Mouse (Mus musculus): ENCODE data around the gene Ccr8. TPM values are rescaled to one million over a fixed set of nuclear protein-coding genes. Genes with fewer than 3 reads are reported as not detected.
A peak's percentile ranks its signal among the peaks of the same experiment; 100 is the strongest.

The Ccr8 gene
- polyA plus RNA-seq, 1 experiment from 2014 or later = not detected

DNA sequence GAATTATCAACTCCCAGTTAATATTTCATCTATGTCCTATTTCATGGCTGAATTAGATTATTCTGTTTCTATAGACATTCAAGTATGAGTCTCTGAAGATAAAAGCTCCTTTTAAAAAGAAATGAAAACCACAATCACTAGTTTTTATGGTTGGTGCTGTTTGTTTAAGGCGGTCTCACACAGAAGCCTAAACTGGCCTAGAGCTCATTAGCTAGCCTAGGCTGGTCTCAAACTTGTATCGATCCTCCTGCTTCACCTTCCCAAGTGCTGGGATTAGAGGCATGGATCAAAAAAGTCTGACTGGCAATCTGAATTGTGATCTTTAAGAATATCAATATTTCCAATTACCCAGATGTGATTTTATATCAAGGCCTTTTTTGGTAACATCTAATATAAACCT is 24.3 kb upstream of the Ccr8 start:
- no peaks in the 10 kb centered on the region for H3K4me1 ChIP-seq (ENCODE audit: control insufficient read depth, insufficient read depth, low read length)
- H3K4me2 ChIP-seq (ENCODE audit: low read depth, low read length) = no peak overlapping the region
- H3K36me3 ChIP-seq (replicated peaks; ENCODE audit: control insufficient read depth, insufficient read depth, low read depth, low read length) = no peaks in the 10 kb centered on the region
- DNase-seq (ENCODE audit: low spot score) = no peak
- no peaks in the 10 kb centered on the region for H3K27me3 ChIP-seq (ENCODE audit: control insufficient read depth, insufficient read depth, low read length)
- no peak overlapping the region for H3K4me3 ChIP-seq (ENCODE audit: low read depth, low read length)
- H3K9ac ChIP-seq (replicated peaks; ENCODE audit: low read length) = no peak overlapping the region
- ATAC-seq (replicated peaks; ENCODE audit: insufficient number of reproducible peaks, low FRiP score, low TSS enrichment, low read depth) = no peak
- no peak overlapping the region for H3K27ac ChIP-seq (replicated peaks; ENCODE audit: low read depth, low read length)
- 91% methylated on average over 2 of the region's 2 CpGs for WGBS
- no peaks in the 10 kb centered on the region for H3K9me3 ChIP-seq (replicated peaks; ENCODE audit: control insufficient read depth, low read length)

- Histone ChIP-seq H3K9me3 (replicated peaks; ENCODE audit: control insufficient read depth, low read length) (no peaks in the 10 kb centered on the region), H3K4me3 (ENCODE audit: low read depth, low read length) (no peak overlapping the region), H3K27me3 (ENCODE audit: control insufficient read depth, insufficient read depth, low read length) (no peaks in the 10 kb centered on the region), H3K27ac (replicated peaks; ENCODE audit: low read depth, low read length) (no peak overlapping the region), H3K4me1 (ENCODE audit: control insufficient read depth, insufficient read depth, low read length) (no peaks in the 10 kb centered on the region), H3K9ac (replicated peaks; ENCODE audit: low read length) (no peak overlapping the region), H3K36me3 (replicated peaks; ENCODE audit: control insufficient read depth, insufficient read depth, low read depth, low read length) (no peaks in the 10 kb centered on the region), H3K4me2 (ENCODE audit: low read depth, low read length) (no peak overlapping the region)
- 62% methylated on average over 10 of the region's 10 CpGs for WGBS
- no peak for ATAC-seq (replicated peaks; ENCODE audit: insufficient number of reproducible peaks, low FRiP score, low TSS enrichment, low read depth)
- DNase-seq (ENCODE audit: low spot score) = no peak
Observed at GRCm38 (mm10) chr9:120068047-120068446, 23.9 kb upstream of the Ccr8 start.

DNA sequence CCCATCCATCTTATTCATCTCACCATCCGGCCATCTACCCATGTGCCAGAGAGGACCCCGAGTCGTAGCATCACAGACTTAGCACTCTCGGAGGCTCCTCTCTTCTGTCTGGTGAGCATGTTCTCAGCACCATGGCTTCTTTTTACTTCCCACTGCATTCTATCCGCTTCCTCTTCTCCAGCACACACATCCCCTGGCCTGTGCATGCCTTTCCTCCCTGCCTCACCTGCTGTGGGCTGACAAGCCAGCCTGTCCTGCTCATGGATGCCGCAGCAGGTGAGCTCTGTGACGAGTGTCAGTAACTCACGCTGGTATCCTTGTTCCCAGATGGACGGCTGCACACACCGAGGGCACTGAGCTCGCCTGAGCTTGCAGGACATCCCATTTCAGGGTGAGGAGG is 22.1 kb upstream of the Ccr8 start, which contains the start of gene Cx3cr1:
Cx3cr1 (minus strand) TSS at position 101 of the 400 bp plus-strand sequence.
- DNase-seq (ENCODE audit: low spot score) = no peak
- no peaks in the 10 kb centered on the region for H3K36me3 ChIP-seq (replicated peaks; ENCODE audit: control insufficient read depth, insufficient read depth, low read depth, low read length)
- no peaks in the 10 kb centered on the region for H3K4me1 ChIP-seq (ENCODE audit: control insufficient read depth, insufficient read depth, low read length)
- no peaks in the 10 kb centered on the region for H3K27me3 ChIP-seq (ENCODE audit: control insufficient read depth, insufficient read depth, low read length)
- no peak for ATAC-seq (replicated peaks; ENCODE audit: insufficient number of reproducible peaks, low FRiP score, low TSS enrichment, low read depth)
- WGBS = 83% methylated on average over 11 of the region's 11 CpGs
- no peak within 1 kb of the TSS for H3K4me3 ChIP-seq (ENCODE audit: low read depth, low read length)
- no peak within 1 kb of the TSS for H3K27ac ChIP-seq (replicated peaks; ENCODE audit: low read depth, low read length)
- no peak within 1 kb of the TSS for H3K9ac ChIP-seq (replicated peaks; ENCODE audit: low read length)
- no peak within 1 kb of the TSS for H3K4me2 ChIP-seq (ENCODE audit: low read depth, low read length)
- no peaks in the 10 kb centered on the region for H3K9me3 ChIP-seq (replicated peaks; ENCODE audit: control insufficient read depth, low read length)

DNA sequence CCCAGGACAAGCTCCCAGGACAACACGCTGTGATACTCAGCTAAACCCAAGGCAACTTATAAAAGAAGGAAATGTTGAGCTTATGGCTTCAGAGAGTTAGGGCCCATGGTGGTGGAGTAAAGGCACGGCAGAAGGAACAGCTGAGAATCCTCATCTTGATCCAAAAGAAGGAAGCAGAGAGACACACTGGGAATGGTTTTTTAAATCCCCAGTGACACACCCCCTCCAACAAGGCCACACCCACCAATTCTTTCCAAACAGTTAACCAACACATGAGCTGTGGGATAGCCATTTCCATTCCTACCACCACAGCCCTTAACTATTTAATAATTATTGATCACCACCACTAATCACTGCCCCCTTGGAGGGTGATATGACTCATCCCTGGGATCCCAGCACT is 20.7 kb upstream of the Ccr8 start:
- ATAC-seq (replicated peaks; ENCODE audit: insufficient number of reproducible peaks, low FRiP score, low TSS enrichment, low read depth) (no peak), DNase-seq (ENCODE audit: low spot score) (no peak)
- no peaks in the 10 kb centered on the region for H3K4me1 ChIP-seq (ENCODE audit: control insufficient read depth, insufficient read depth, low read length)
- H3K9ac ChIP-seq (replicated peaks; ENCODE audit: low read length) = no peak overlapping the region
- H3K27ac ChIP-seq (replicated peaks; ENCODE audit: low read depth, low read length) = no peak overlapping the region
- H3K36me3 ChIP-seq (replicated peaks; ENCODE audit: control insufficient read depth, insufficient read depth, low read depth, low read length) = no peaks in the 10 kb centered on the region
- WGBS = 77% methylated on average over 2 of the region's 2 CpGs
- H3K4me3 ChIP-seq (ENCODE audit: low read depth, low read length) = no peak overlapping the region
- no peaks in the 10 kb centered on the region for H3K9me3 ChIP-seq (replicated peaks; ENCODE audit: control insufficient read depth, low read length)
- no peak overlapping the region for H3K4me2 ChIP-seq (ENCODE audit: low read depth, low read length)
- no peaks in the 10 kb centered on the region for H3K27me3 ChIP-seq (ENCODE audit: control insufficient read depth, insufficient read depth, low read length)

- Histone ChIP-seq H3K27me3 (ENCODE audit: control insufficient read depth, insufficient read depth, low read length) (no peaks in the 10 kb centered on the region), H3K36me3 (replicated peaks; ENCODE audit: control insufficient read depth, insufficient read depth, low read depth, low read length) (no peaks in the 10 kb centered on the region), H3K4me2 (ENCODE audit: low read depth, low read length) (no peak overlapping the region), H3K9ac (replicated peaks; ENCODE audit: low read length) (no peak overlapping the region), H3K4me3 (ENCODE audit: low read depth, low read length) (no peak overlapping the region), H3K27ac (replicated peaks; ENCODE audit: low read depth, low read length) (no peak overlapping the region), H3K9me3 (replicated peaks; ENCODE audit: control insufficient read depth, low read length) (no peaks in the 10 kb centered on the region), H3K4me1 (ENCODE audit: control insufficient read depth, insufficient read depth, low read length) (no peaks in the 10 kb centered on the region)
- DNase-seq (ENCODE audit: low spot score) = peak; percentile 84
- 0 out of 2 replicates have a peak, but pooled peaks have one; percentile 52 for ATAC-seq (replicated peaks; ENCODE audit: insufficient number of reproducible peaks, low FRiP score, low TSS enrichment, low read depth)
- WGBS = 27% methylated on average over 3 of the region's 3 CpGs
Observed at GRCm38 (mm10) chr9:120073169-120073568, 18.7 kb upstream of the Ccr8 start.

GRCm38 (mm10) chr9:120074516-120074915 is 17.4 kb upstream of the Ccr8 start:
- H3K9me3 ChIP-seq (replicated peaks; ENCODE audit: control insufficient read depth, low read length) = no peaks in the 10 kb centered on the region
- 81% methylated on average over 7 of the region's 7 CpGs for WGBS
- no peak overlapping the region for H3K4me2 ChIP-seq (ENCODE audit: low read depth, low read length)
- DNase-seq (ENCODE audit: low spot score) = no peak
- no peak overlapping the region for H3K27ac ChIP-seq (replicated peaks; ENCODE audit: low read depth, low read length)
- H3K9ac ChIP-seq (replicated peaks; ENCODE audit: low read length) = no peak overlapping the region
- no peak overlapping the region for H3K4me3 ChIP-seq (ENCODE audit: low read depth, low read length)
- H3K36me3 ChIP-seq (replicated peaks; ENCODE audit: control insufficient read depth, insufficient read depth, low read depth, low read length) = no peaks in the 10 kb centered on the region
- no peaks in the 10 kb centered on the region for H3K27me3 ChIP-seq (ENCODE audit: control insufficient read depth, insufficient read depth, low read length)
- no peak for ATAC-seq (replicated peaks; ENCODE audit: insufficient number of reproducible peaks, low FRiP score, low TSS enrichment, low read depth)
- H3K4me1 ChIP-seq (ENCODE audit: control insufficient read depth, insufficient read depth, low read length) = no peaks in the 10 kb centered on the region

DNA sequence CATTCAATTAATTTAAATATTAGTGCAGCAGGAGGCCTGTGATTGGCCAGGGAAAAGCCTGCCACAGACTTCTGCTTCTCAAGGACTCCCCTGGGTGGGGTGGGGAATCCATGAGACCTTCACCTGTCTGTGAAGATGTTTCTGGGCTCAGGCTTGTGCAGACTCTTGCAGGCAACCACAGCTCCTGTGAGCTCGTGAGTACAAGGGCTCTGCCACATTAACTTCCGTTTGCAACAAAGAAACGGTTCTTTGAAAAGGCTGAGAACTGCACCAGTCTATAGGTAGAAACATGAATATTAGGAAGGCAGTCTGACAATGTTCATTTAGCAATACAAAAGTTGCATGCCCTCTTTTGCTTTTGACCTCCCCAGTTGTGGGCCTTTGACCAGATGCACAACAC is 13.7 kb upstream of the Ccr8 start:
- Histone ChIP-seq H3K4me2 (ENCODE audit: low read depth, low read length) (no peak overlapping the region), H3K27ac (replicated peaks; ENCODE audit: low read depth, low read length) (no peak overlapping the region), H3K9me3 (replicated peaks; ENCODE audit: control insufficient read depth, low read length) (no peaks in the 10 kb centered on the region), H3K4me1 (ENCODE audit: control insufficient read depth, insufficient read depth, low read length) (no peaks in the 10 kb centered on the region), H3K9ac (replicated peaks; ENCODE audit: low read length) (no peak overlapping the region), H3K4me3 (ENCODE audit: low read depth, low read length) (no peak overlapping the region), H3K27me3 (ENCODE audit: control insufficient read depth, insufficient read depth, low read length) (no peaks in the 10 kb centered on the region), H3K36me3 (replicated peaks; ENCODE audit: control insufficient read depth, insufficient read depth, low read depth, low read length) (no peaks in the 10 kb centered on the region)
- WGBS = 84% methylated on average over 3 of the region's 3 CpGs
- DNase-seq (ENCODE audit: low spot score) (no peak), ATAC-seq (replicated peaks; ENCODE audit: insufficient number of reproducible peaks, low FRiP score, low TSS enrichment, low read depth) (no peak)

DNA sequence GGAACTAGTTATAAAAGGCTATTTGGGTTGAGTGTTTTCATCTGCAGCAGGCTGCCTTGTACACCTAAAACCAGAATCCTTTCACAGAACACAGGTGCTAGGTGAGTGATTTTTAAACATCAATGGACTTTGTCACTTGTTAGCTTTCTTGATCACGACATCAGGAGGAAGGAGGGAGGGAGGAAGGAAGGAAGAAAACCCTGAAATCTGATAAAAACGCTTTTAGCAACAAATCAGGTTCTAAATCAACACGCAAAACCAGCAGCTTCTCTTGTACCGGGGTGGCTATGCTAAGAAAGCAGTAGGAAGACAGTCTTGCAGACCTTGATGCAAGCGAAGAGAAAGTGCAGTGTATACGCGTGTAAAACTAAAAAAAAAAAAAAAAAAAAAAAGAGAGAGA is 12.0 kb upstream of the Ccr8 start:
- ATAC-seq (replicated peaks; ENCODE audit: insufficient number of reproducible peaks, low FRiP score, low TSS enrichment, low read depth) = no peak
- no peak for DNase-seq (ENCODE audit: low spot score)
- 77% methylated on average over 7 of the region's 7 CpGs for WGBS

More for the DNA sequence above, 12.0 kb upstream of the Ccr8 start:
- Histone ChIP-seq H3K9me3 (replicated peaks; ENCODE audit: control insufficient read depth, low read length) (no peaks in the 10 kb centered on the region), H3K4me2 (ENCODE audit: low read depth, low read length) (no peak overlapping the region), H3K4me1 (ENCODE audit: control insufficient read depth, insufficient read depth, low read length) (no peaks in the 10 kb centered on the region), H3K9ac (replicated peaks; ENCODE audit: low read length) (no peak overlapping the region), H3K27me3 (ENCODE audit: control insufficient read depth, insufficient read depth, low read length) (no peaks in the 10 kb centered on the region), H3K4me3 (ENCODE audit: low read depth, low read length) (no peak overlapping the region), H3K27ac (replicated peaks; ENCODE audit: low read depth, low read length) (no peak overlapping the region), H3K36me3 (replicated peaks; ENCODE audit: control insufficient read depth, insufficient read depth, low read depth, low read length) (no peaks in the 10 kb centered on the region)
